In genomic region chr7:46390226-46390625, GRCm38 (mm10) we compare ENCODE assay signal across 2 mouse cellular contexts.
TF ChIP-seq lines count a peak whose summit lies in the region.

No protein-coding gene starts in this region.

TF ChIP-seq in CH12.LX, 34 proteins besides CTCF, POLR2A, EP300 and RAD21 (continued from another document):
- TF ChIP-seq ZC3H11A (IDR thresholded peaks at IDR 0.05; ENCODE audit: low read depth, low read length) (no peak), SMC3 (IDR thresholded peaks at IDR 0.05; ENCODE audit: low read depth, low read length) (no peak), ELF1 (IDR thresholded peaks at IDR 0.05; ENCODE audit: low read depth, low read length) (no peak), MAX (IDR thresholded peaks at IDR 0.05; ENCODE audit: low read length) (no peak)

TF ChIP-seq in myocyte, 11 proteins besides CTCF, POLR2A, EP300 and RAD21 (continued from another document):
- TF ChIP-seq TCF12 (IDR thresholded peaks at IDR 0.05; ENCODE audit: insufficient read depth, poor library complexity, severe bottlenecking) = no peak
- no peak for TF ChIP-seq E2F4 (IDR thresholded peaks at IDR 0.05; ENCODE audit: insufficient read depth)
- TF ChIP-seq SRF (IDR thresholded peaks at IDR 0.05; ENCODE audit: control insufficient read depth, insufficient read length, low read depth) = no peak
- TF ChIP-seq MAX (IDR thresholded peaks at IDR 0.05; ENCODE audit: low read depth) = no peak
- no peak for TF ChIP-seq POLR2AphosphoS2 (IDR thresholded peaks at IDR 0.05; ENCODE audit: insufficient read length, low read depth)
- TF ChIP-seq TCF3 (IDR thresholded peaks at IDR 0.05; ENCODE audit: insufficient read length, low read depth) = no peak
- TF ChIP-seq MYOD1 (IDR thresholded peaks at IDR 0.05; ENCODE audit: control insufficient read depth in 1 of 3, insufficient read length in 2 of 3, low read depth in 2 of 3) = no peak
- TF ChIP-seq MYOG (IDR thresholded peaks at IDR 0.05; ENCODE audit: control insufficient read depth in 1 of 3, insufficient read depth in 1 of 3, insufficient read length in 2 of 3, low read depth in 2 of 3) = no peak
TF ChIP-seq in myocyte: peak in this region for 0.
